Mouse (Mus musculus) gastrocnemius, postnatal 36 days (tissue): ENCODE results near the gene Tefm. TPM values are rescaled to one million over a fixed set of nuclear protein-coding genes. Genes with fewer than 3 reads are reported as not detected.

Source experiments
- DNase-seq, 2 experiments: peaks; one replicate each; pipeline ENCODE4 v3.0.0; 2022
- intact Hi-C: fragments of 180-260 bp; cut with DNase I; formaldehyde crosslinking; loops from one replicate; pipeline ENCODE4 v1.15.1; 2025
- total RNA-seq, 2 experiments: library from RNA; stranded (reverse); gene quantifications; 2 replicates each; pipeline ENCODE4 v1.2.3; 2021

The Tefm gene
- total RNA-seq, 2 experiments from 2014 or later = 16.5 to 20.6 TPM

DNA sequence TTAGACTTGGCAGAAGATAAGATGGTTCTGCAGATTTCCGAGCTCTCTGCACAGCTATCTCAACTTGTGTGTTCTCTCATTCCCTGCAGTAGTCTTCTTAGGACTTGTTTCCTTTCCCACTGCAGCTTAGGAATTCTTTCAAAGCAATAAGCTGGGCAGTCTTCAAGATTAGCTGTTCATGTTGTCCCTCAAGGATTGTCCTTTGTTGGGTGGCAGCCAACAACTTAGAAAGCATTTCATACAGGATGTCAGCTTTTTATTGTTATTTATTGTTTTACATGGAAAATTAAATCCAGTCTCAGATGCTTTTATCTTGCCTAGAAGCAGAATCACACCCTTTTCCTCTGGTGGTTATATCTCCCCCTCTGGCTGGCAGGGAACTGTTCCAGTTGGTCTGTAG, 25.6 kb downstream of the Tefm start:
- no peak for DNase-seq
- intact Hi-C loops = no loop called here

DNA sequence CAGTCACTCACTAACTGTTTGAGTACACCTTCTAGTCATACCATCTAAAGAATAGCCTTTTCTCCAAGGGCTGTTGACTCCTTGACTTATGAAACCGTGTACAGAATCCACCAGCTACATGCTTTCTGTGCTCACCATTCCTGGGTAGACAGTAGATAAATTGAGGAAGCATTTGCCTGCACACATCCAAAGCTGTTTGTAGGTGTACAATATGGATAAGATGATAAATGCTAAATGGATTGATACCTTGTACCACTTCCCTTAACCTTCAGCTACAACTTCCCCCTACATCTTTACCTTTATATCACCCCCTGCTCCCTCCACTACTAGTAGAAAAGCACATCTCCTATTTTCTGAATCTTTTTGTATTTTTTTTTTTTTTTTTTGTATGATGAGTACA, 37.6 kb downstream of the Tefm start:
- no peak for DNase-seq
- intact Hi-C loops = no loop called here

DNA sequence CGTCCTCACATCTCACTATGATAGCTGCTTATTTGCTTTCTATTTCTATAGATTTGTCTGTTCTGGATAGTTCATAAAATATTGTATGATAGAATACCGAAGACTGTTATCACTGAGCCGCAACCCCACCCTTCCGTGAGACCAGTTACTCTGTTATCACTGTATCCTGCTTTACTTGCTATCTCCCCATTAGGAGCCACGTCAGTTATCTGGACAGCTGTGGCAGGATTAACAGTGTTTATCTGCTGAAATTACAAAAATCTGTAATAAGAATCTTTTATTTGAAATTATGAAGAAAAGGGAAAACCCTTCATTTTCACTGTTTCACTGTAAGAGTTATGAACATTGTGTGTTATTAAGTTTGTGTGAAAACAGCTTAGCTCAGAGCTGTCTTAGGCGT, 40.7 kb downstream of the Tefm start:
- no peak for DNase-seq
- intact Hi-C loops = no loop called here

DNA sequence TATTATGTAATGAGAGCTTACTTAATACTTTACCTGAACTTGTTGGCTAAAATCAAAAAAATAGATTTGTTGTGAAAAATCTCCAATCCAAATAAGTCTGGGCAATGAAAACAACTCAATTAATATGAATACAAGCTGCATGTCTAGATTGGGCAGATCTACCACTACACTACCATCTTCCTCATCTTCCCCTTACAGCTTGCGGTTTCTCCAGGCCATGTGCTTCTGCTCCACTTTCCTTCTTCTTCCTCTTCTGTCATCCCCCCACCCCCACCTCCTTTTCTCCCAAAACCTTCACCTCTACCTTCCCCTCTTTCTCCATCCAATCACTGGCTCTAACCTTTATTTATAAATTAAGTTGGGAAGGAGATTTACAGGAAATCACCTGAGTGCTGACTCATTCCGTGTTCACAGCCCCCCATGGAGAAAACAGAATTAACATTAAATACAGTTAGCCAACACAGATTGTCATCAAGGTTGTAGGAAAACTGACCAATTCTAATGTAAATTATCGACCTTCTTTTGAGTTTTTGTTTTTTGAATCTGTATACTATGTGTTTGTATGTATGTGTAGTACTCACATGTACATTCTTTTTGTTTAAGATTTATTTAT, 43.4 kb downstream of the Tefm start:
- intact Hi-C loops = no loop called here
- DNase-seq = no peak

DNA sequence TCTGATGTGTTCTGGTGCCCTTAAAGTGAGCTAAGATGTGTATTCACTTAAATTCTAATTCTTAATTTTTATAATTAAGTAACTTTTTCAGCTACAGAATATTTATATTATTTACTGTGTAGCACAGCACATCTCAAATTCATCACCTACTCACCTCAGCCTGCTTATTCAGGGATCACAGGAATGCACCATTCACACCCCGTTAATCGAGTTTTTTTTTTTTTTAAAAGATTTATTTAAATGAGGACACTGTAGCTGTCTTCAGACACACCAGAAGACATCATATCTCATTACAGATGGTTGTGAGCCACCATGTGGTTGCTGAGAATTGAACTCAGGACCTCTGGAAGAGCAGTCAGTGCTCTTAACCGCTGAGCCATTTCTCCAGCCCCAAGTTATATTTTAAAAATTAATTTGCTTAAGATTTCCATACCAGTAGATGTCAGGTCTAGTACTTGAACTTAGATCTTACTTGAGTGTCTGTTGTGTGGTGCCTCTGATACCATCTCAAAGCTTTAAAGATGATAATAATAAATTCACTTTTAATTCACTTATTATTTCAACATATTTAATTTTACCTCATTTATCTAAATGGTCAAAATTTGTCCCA, 51.3 kb downstream of the Tefm start:
- no peak for DNase-seq
- intact Hi-C loops = no loop called here

DNA sequence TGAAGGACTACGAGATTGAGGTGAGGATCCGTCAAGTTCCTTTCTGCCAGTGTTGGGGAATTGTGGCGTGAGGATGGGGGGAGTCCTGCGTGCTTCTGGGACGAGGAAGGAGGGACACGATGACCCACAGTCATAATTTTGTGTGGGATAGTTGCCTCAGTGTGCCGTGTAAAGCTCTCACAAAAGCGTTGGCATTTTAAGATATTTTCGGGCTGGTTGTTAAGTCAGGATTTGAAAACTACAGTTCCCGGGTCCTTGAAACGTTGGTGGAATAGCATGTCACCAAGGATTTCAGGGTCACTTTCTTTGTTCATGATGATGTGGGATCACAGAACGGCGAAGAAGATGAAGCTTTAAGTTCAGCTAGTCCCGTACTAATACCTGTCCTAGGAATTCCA, 52.2 kb downstream of the Tefm start:
- no peak for DNase-seq
- intact Hi-C loops = no loop called here

DNA sequence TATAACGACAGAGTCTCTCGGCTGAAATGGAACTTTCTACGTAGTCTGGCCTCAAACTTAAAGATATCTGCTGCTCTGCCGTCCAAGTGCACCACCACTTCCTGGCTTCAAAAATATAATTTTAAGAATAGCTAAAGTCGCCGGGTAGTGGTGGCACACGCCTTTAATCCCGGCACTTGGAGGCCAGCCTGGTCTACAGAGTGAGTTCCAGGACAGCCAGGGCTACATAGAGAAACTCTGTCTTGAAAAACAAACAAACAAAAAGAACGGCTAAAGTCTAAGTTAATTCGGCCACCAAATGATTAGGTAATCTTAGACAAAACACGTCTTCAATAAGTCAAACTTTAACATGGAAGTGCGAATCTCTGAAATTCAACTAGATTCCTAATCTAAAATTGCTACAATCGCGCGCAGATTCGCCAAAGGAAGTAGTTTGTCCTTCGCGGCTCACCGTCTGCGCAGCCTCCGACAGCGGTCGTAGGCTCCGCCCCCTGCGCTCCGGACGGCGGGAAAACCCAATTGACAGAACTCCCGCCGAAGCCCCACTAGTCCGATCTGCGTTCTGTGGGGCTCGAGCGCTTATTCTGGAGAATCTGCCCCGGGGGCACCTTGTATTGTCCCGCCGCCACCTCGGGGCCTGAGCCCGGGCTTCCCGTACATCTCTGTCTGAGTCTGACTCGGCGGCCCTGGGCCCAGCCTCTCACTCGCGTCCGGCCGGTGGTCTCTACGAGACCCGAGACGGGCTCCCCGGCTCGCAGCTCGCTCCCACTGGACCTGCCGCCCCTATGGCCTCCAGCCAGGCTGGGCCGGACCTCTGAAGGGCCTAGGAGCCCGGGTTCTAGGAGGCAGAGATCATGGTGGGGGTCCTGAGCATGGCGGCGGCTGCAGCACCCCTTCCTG, 52.8 kb downstream of the Tefm start, which contains the start of gene Atad5:
Atad5 (plus strand) TSS at position 484 of the 900 bp plus-strand sequence.
- intact Hi-C loops = no loop called here
- DNase-seq = peak; percentile 84 to 86

DNA sequence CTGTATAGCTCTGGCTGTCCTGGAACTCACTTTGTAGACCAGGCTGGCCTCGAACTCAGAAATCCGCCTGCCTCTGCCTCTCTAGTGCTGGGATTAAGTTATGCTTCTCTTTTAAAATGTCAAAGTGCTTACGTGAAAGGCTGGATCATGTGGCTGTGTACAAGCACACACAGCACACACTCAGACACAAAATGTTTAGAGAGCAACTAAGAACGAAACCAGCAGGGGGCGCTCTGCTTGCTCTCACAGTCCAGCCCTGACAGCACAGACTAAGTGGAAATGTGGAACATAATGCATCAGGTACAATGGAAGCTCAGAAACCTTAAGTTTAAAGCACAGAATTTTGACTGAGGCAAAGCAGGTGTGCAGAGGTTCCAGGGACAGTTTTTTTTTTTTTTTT, 55.1 kb downstream of the Tefm start:
- intact Hi-C loops = no loop called here
- peak; percentile 62 to 67 for DNase-seq

Other genes with a start within 250 kb of the Tefm start
- gene Utp6, start 179.8 kb downstream of the Tefm start, total RNA-seq = 10 to 100 TPM; 25.5 to 30.4 TPM
- 10 to 100 TPM; 14.2 to 20.6 TPM for gene Suz12, start 149.1 kb downstream of the Tefm start, total RNA-seq
- gene Crlf3, start 61.2 kb downstream of the Tefm start, total RNA-seq = 1 to 10 TPM; 4.7 to 6.8 TPM
- gene Atad5, start 52.8 kb downstream of the Tefm start, total RNA-seq = 1 to 10 TPM in 1 of 2 experiments, under 1 TPM in 1; 0.91 to 1.3 TPM
- gene Adap2, start 11.9 kb upstream of the Tefm start, total RNA-seq = 1 to 10 TPM; 3.4 to 5.9 TPM
- gene Rnf135, start 41.7 kb upstream of the Tefm start, total RNA-seq = 1 to 10 TPM; 1.8 to 2.4 TPM
- gene Rhot1, start 66.8 kb upstream of the Tefm start, total RNA-seq = 10 to 100 TPM; 35.7 to 37.2 TPM
- 1 to 10 TPM; 5.7 to 9.0 TPM for gene Rhbdl3, start 158.7 kb upstream of the Tefm start, total RNA-seq
- gene 5730455P16Rik, start 235.9 kb upstream of the Tefm start, total RNA-seq = 10 to 100 TPM; 32.1 TPM
- gene Zfp207, start 241.1 kb upstream of the Tefm start, total RNA-seq = 10 to 100 TPM; 44.6 to 57.9 TPM